Mouse (Mus musculus) ES-E14 (cell line): ENCODE measurements around the gene Spout1. TPM values are rescaled to one million over a fixed set of nuclear protein-coding genes. Genes with fewer than 3 reads are reported as not detected.

Experiments used
- DNase-seq: peaks from one replicate; pipeline ENCODE4 v3.0.0-alpha.2; 2013; ENCODE audit warnings: low read depth, low spot score
- H3K27ac ChIP-seq: 2 replicates; pipeline ENCODE4 v1.5.1; 2012; ENCODE audit warnings: low read depth, mild to moderate bottlenecking, low read length, moderate library complexity, mixed read lengths; ENCODE audit not compliant: poor library complexity, insufficient read depth, severe bottlenecking
- H3K36me3 ChIP-seq: 2 replicates; pipeline ENCODE4 v1.6.1; 2012; ENCODE audit warnings: mild to moderate bottlenecking, low read length, moderate library complexity, mixed read lengths; ENCODE audit not compliant: control insufficient read depth, poor library complexity, insufficient read depth, severe bottlenecking
- H3K4me1 ChIP-seq, 2 experiments: fragments of 150-350 bp in 1 of 2; sonication (generic) in 1 of 2; 2 replicates each; pipeline ENCODE4 v1.6.1; 2012; ENCODE audit warnings: low read length in 2 of 2, mild to moderate bottlenecking in 1 of 2, mixed read lengths in 1 of 2; ENCODE audit not compliant: control insufficient read depth in 2 of 2, insufficient read depth in 2 of 2, poor library complexity in 1 of 2
- H3K4me3 ChIP-seq, 2 experiments: fragments of 150-350 bp in 1 of 2; sonication (generic) in 1 of 2; 2 replicates each; pipeline ENCODE4 v1.5.1; 2012; ENCODE audit warnings: low read length in 2 of 2, low read depth in 1 of 2, mild to moderate bottlenecking in 1 of 2, mixed read lengths in 1 of 2; ENCODE audit not compliant: insufficient read depth in 1 of 2, poor library complexity in 1 of 2, severe bottlenecking in 1 of 2
- H3K9ac ChIP-seq: 2 replicates; pipeline ENCODE4 v1.6.1; 2012; ENCODE audit warnings: low read depth, mild to moderate bottlenecking, low read length, mixed read lengths; ENCODE audit not compliant: poor library complexity, insufficient read depth, severe bottlenecking
- H3K9me3 ChIP-seq: fragments of 150-350 bp; sonication (generic); 2 replicates; pipeline ENCODE4 v1.6.1; 2012; ENCODE audit warnings: low read depth, mild to moderate bottlenecking, low read length; ENCODE audit not compliant: control insufficient read depth, insufficient read depth
- CHD2 ChIP-seq: IDR thresholded peaks from 2 replicates; pipeline ENCODE4 v1.6.1; 2014; ENCODE audit warnings: mild to moderate bottlenecking, low read depth, low read length, inconsistent platforms
- HCFC1 ChIP-seq: IDR thresholded peaks from 2 replicates; pipeline ENCODE4 v1.6.1; 2012; ENCODE audit warnings: low read length, inconsistent platforms, borderline replicate concordance; ENCODE audit not compliant: insufficient read depth
- MAFK ChIP-seq: IDR thresholded peaks from 2 replicates; pipeline ENCODE4 v1.6.1; 2014; ENCODE audit warnings: mild to moderate bottlenecking, low read depth, low read length, inconsistent platforms; ENCODE audit not compliant: insufficient read depth
- ZC3H11A ChIP-seq: IDR thresholded peaks from 2 replicates; pipeline ENCODE4 v1.6.1; 2012; ENCODE audit warnings: low read depth, mild to moderate bottlenecking, inconsistent platforms, low read length, borderline replicate concordance
- ZNF384 ChIP-seq: IDR thresholded peaks from 2 replicates; pipeline ENCODE4 v1.6.1; 2012; ENCODE audit warnings: low read depth, low read length, inconsistent platforms
- in situ Hi-C, 2 experiments: fragments of 600-800 bp; cut with MboI; formaldehyde crosslinking; loops; one replicate each; pipeline ENCODE4 v1.15.1; 2025; ENCODE audit warnings: low sequenced_read_pairs in 2 of 2, inconsistent platforms in 1 of 2; ENCODE audit not compliant: unreplicated experiment in 2 of 2
- total RNA-seq: library from RNA; depleted of rRNA; stranded (reverse); fragments of 300-350 nt; gene quantifications from 2 replicates; pipeline ENCODE4 v1.2.3, GENCODE M21; 2012; rRNA removed

Spout1 gene
- total RNA-seq, 1 experiment = 46.5 TPM

DNA sequence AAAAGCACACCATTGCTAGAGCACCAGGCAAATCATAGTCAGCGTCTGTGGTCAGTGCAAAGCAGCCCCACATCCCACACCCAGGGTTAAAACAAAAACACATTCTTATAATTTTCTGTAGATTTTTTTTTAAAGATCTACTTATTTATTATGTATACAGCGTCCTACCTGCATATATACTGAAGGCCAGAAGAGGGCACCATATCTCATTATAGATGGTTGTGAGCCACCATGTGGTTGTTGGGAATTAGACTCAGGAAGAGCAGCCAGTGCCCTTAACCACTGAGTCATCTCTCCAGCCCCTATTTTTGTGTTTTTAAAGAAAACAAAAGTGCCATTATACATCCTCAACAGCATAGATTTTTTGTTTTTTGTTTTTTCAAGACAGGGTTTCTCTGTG lies 49.5 kb downstream of the Spout1 start:
- Histone ChIP-seq H3K9me3 (no peaks in the 10 kb centered on the region), H3K27ac (no peak overlapping the region), H3K4me1 (peaks cover 0 to 2% of the 10 kb centered on the region in 2 experiments; a peak in 1 of 4 replicates), H3K9ac (no peak overlapping the region), H3K4me3 (no peak overlapping the region), H3K36me3 (no peaks in the 10 kb centered on the region)
- in situ Hi-C loops = no loop called here
- no peak for TF ChIP-seq ZNF384
- TF ChIP-seq ZC3H11A = no peak
- no peak for TF ChIP-seq HCFC1
- no peak for DNase-seq

DNA sequence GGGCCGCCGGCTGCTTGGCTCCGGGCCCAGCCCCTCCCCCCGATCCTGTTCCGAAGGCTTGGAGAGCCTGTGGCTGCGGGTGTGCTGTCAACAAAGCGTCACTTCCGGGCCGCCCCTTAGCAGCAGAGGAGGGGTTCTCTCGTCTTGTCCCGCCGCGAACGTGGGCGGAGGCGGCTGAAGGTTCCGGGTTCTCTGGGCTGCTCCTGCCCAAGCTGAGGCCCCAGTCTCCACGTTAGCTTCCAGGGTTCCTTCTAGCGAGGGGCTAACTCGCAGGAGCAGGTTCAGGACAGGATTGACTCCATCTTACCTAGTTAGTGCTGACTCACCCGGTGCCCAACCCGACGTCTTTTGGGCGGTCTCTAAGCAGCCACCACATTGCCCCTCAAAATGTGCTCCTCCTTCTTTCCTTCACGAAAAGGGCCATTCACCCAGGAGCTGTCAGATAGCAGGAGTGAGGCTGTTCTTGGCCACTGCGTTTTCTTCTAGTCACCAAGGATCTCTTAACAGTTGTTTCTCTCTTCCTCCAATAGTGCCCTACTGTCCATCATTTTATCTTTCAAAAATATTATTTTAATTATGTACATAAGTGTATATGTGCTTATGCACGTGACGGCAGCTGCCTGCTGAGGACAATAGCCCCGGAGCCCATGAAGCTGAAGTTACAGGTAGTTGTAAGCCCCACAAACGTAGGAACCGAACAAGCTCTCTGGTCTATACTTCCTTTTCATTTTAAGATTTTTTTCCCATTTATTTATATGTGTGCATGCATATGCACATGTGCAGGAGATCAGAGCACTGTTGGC lies 53.6 kb downstream of the Spout1 start, which contains the start of gene Zer1:
Gene Zer1, minus strand, starts transcription at position 114 of the 803 bp plus-strand sequence.
- Histone ChIP-seq H3K4me3 (peak within 1 kb of the TSS; percentile 81 to 94), H3K9me3 (no peaks in the 10 kb centered on the region), H3K27ac (peak within 1 kb of the TSS; percentile 86), H3K9ac (peak within 1 kb of the TSS; percentile 84), H3K36me3 (no peaks in the 10 kb centered on the region; the same call in 1 of the 2 replicates), H3K4me1 (peaks cover 0 to 6% of the 10 kb centered on the region in 2 experiments; a peak in 2 of 4 replicates)
- in situ Hi-C loops = no loop called here
- DNase-seq = peak; percentile 87
- TF ChIP-seq ZNF384 (no peak), CHD2 (0 out of 2 replicates have a peak, but pooled peaks have one; percentile 29), MAFK (peak; percentile 40; the same call in 1 of the 2 replicates), ZC3H11A (no peak), HCFC1 (peak; percentile 83)

- H3K4me3 ChIP-seq = peak overlapping the region; percentile 81 to 94
- H3K36me3 ChIP-seq = no peaks in the 10 kb centered on the region; the same call in 1 of the 2 replicates
- H3K9ac ChIP-seq = peak overlapping the region; percentile 83
- no peak for TF ChIP-seq HCFC1
- TF ChIP-seq CHD2 = no peak
- no peak for TF ChIP-seq ZC3H11A
- no peak for TF ChIP-seq MAFK
- TF ChIP-seq ZNF384 = no peak
- peak overlapping the region; percentile 86 for H3K27ac ChIP-seq
- peaks cover 0 to 11% of the 10 kb centered on the region in 2 experiments; a peak in 2 of 4 replicates for H3K4me1 ChIP-seq
- no peaks in the 10 kb centered on the region for H3K9me3 ChIP-seq
- DNase-seq = no peak
- in situ Hi-C loops = no loop called here
These were observed 54.4 kb downstream of the Spout1 start for GRCm38 (mm10) chr2:30123729-30124471.

Other genes with a start within 250 kb of the Spout1 start
- gene Gle1, start 243.0 kb downstream of the Spout1 start, total RNA-seq = 64.8 and 69.0 TPM in 2 replicates
- 340 and 423 TPM in 2 replicates for gene Sptan1, start 212.9 kb downstream of the Spout1 start, total RNA-seq
- 22.6 and 35.2 TPM in 2 replicates for gene Wdr34, start 129.6 kb downstream of the Spout1 start, total RNA-seq
- gene Set, start 121.1 kb downstream of the Spout1 start, total RNA-seq = 695 and 901 TPM in 2 replicates
- 19.1 and 24.3 TPM in 2 replicates for gene Pkn3, start 100.8 kb downstream of the Spout1 start, total RNA-seq
- 133 and 202 TPM in 2 replicates for gene Zdhhc12, start 84.8 kb downstream of the Spout1 start, total RNA-seq
- gene Zer1, start 53.9 kb downstream of the Spout1 start, total RNA-seq = 11.4 and 16.2 TPM in 2 replicates
- 62.4 and 65.9 TPM in 2 replicates for gene Tbc1d13, start 44.7 kb downstream of the Spout1 start, total RNA-seq
- gene Endog, start 7.0 kb downstream of the Spout1 start, total RNA-seq = 18.9 and 19.0 TPM in 2 replicates
- gene Kyat1, start 27.4 kb upstream of the Spout1 start, total RNA-seq = 5.2 and 7.7 TPM in 2 replicates
- gene Lrrc8a, start 59.3 kb upstream of the Spout1 start, total RNA-seq = 26.6 and 35.1 TPM in 2 replicates
- gene Gm28035, start 62.1 kb upstream of the Spout1 start, total RNA-seq = 0.76 and 1.4 TPM in 2 replicates
- gene Phyhd1, start 87.7 kb upstream of the Spout1 start, total RNA-seq = 2.7 and 5.5 TPM in 2 replicates
- not detected in 2 replicates for gene Gm28038, start 102.6 kb upstream of the Spout1 start, total RNA-seq
- 25.2 and 31.6 TPM in 2 replicates for gene Dolk, start 107.9 kb upstream of the Spout1 start, total RNA-seq
- gene Nup188, start 107.9 kb upstream of the Spout1 start, total RNA-seq = 84.5 and 115 TPM in 2 replicates
- gene Sh3glb2, start 180.9 kb upstream of the Spout1 start, total RNA-seq = 64.8 and 90.3 TPM in 2 replicates
- 46.0 and 57.4 TPM in 2 replicates for gene Miga2, start 185.8 kb upstream of the Spout1 start, total RNA-seq
- gene Dolpp1, start 213.8 kb upstream of the Spout1 start, total RNA-seq = 55.6 and 87.0 TPM in 2 replicates
- gene Crat, start 237.4 kb upstream of the Spout1 start, total RNA-seq = 5.3 and 5.8 TPM in 2 replicates
- 97.9 and 103 TPM in 2 replicates for gene Ptpa, start 237.6 kb upstream of the Spout1 start, total RNA-seq